16 mouse cellular contexts compared by ENCODE assay signal in the genomic region with DNA sequence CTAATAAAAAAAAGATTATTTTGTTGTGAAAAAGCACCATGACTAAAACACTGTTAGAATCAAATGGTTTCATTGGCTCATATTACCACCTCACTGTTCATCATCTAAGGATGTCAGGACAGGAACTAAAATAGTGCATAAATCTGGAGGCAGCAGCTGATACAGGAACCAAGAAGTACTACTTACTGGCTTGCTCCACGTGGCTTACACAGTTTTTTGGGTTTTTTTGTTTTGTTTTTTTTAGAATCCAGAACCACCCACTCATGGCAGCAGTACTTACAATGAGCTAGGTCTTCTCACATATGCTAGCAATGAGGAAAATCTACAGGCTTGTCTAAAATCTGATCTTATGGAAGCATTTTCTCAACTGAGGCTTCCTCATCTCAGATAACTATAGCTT.
DNase-seq lines count a peak whose midpoint lies in the region.
"Had no signal": no experiment of that assay in that cellular context is flagged by ENCODE, and none has a peak within 500 bp of the region (broad histone marks: within the 10 kb centered on the region; RNA-seq: fewer than 3 reads in every experiment).

No protein-coding gene starts in this region.

- DNase-seq in layer of hippocampus, adult 9-11 months = peak; percentile 5
- DNase-seq in layer of hippocampus, postnatal 25 days (ENCODE audit: extremely low spot score in 1 of 2, low spot score in 1 of 2) = no peak
- DNase-seq in right cerebral cortex, adult 18-20 months = peak; percentile 32
- DNase-seq in right cerebral cortex, postnatal 14 days = no peak
- peak; percentile 4 to 78 for DNase-seq in left cerebral cortex, postnatal 25 days (ENCODE audit: low spot score in 2 of 2)
- no peak for DNase-seq in Muller cell, postnatal 12 days (ENCODE audit: inconsistent ontology term)
- DNase-seq: adrenal gland, adult 8-10 months; adrenal gland, postnatal 36 days; cerebellum, adult 11 months; cerebellum, adult 8-10 months; cerebellum, postnatal 14 days; embryo, embryonic 11 days; gastrocnemius, postnatal 10 days; heart, adult 18-20 months; heart, postnatal 10 days; heart, postnatal 4 days had no signal

- intact Hi-C loops in left cerebral cortex, postnatal 25 days (cut with DNase I) = no loop called here

Comparison
In these comparisons a context has a peak if more than half of its experiments do, and no peak if none do; other contexts are left out.
1. DNase-seq: peak in layer of hippocampus, adult 9-11 months (single experiment), right cerebral cortex, adult 18-20 months (single experiment) and left cerebral cortex, postnatal 25 days (2 of 2); none in layer of hippocampus, postnatal 25 days (0 of 2), right cerebral cortex, postnatal 14 days (single experiment) and Muller cell, postnatal 12 days (single experiment).